Mouse (Mus musculus) neural tube, embryonic 14.5 days (tissue): ENCODE results near the gene Cyba. TPM values are rescaled to one million over a fixed set of nuclear protein-coding genes. Genes with fewer than 3 reads are reported as not detected.

Experiments used
- ATAC-seq: fragments of 200-750 bp; cut with Nextera tagmentation; 2 replicates; pipeline ENCODE4 v1.8.0; 2017; ENCODE audit warnings: low read depth, mild to moderate bottlenecking, moderate TSS enrichment, moderate library complexity
- H3K27ac ChIP-seq: fragments of 300-500 bp; sonication (generic); 2 replicates; pipeline ENCODE4 v1.5.1; 2014; ENCODE audit warnings: low read depth, mild to moderate bottlenecking, control low read depth, low read length, moderate library complexity, mixed read lengths
- H3K27me3 ChIP-seq: fragments of 300-500 bp; sonication (generic); 2 replicates; pipeline ENCODE4 v1.6.1; 2014; ENCODE audit warnings: low read length; ENCODE audit not compliant: control insufficient read depth, insufficient read depth
- H3K36me3 ChIP-seq: fragments of 300-500 bp; sonication (generic); 2 replicates; pipeline ENCODE4 v1.6.1; 2014; ENCODE audit warnings: low read length, mixed read lengths; ENCODE audit not compliant: control insufficient read depth, insufficient read depth
- H3K4me1 ChIP-seq: fragments of 300-500 bp; sonication (generic); 2 replicates; pipeline ENCODE4 v1.6.1; 2014; ENCODE audit warnings: low read length; ENCODE audit not compliant: control insufficient read depth, insufficient read depth
- H3K4me2 ChIP-seq: fragments of 300-500 bp; sonication (generic); 2 replicates; pipeline ENCODE4 v1.6.1; 2014; ENCODE audit warnings: mild to moderate bottlenecking, low read depth, low read length, control low read depth
- H3K4me3 ChIP-seq: fragments of 300-500 bp; sonication (generic); 2 replicates; pipeline ENCODE4 v1.5.1; 2014; ENCODE audit warnings: low read depth, low read length, control low read depth, mixed read lengths
- H3K9ac ChIP-seq: fragments of 300-500 bp; sonication (generic); replicated peaks from 2 replicates; pipeline ENCODE4 v1.6.1; 2014; ENCODE audit warnings: low read depth, mild to moderate bottlenecking, control low read depth, low read length, mixed read lengths
- H3K9me3 ChIP-seq: fragments of 300-500 bp; sonication (generic); 2 replicates; pipeline ENCODE4 v1.6.1; 2016; ENCODE audit warnings: low read length; ENCODE audit not compliant: control insufficient read depth
- WGBS: fragments of 180-500 bp; shearing (Covaris S2); extraction: QIAGEN DNeasy Blood & Tissue Kit; methylation state at CpG from one replicate; pipeline ENCODE4 v1.1.7; 2014; 5-methylcytosine and 5-hydroxymethylcytosine counted together
- polyA plus RNA-seq: library from polyadenylated mRNA; unstranded; fragments of >200 nt; fragmentation: Nextera tagmentation; extraction: Ambion mirVana; gene quantifications from 2 replicates; pipeline ENCODE4 v1.2.1, GENCODE M21; 2014

Gene Cyba
- polyA plus RNA-seq, 1 experiment from 2014 or later, result 23.9 TPM

- ATAC-seq, result no peak
These were observed 18.4 kb downstream of the Cyba start for GRCm38 (mm10) chr8:122414311-122414710.

GRCm38 (mm10) chr8:122407678-122408077 lies 25.1 kb downstream of the Cyba start:
- H3K4me3 ChIP-seq, result no peak overlapping the region
- no peak overlapping the region for H3K4me2 ChIP-seq
- H3K27me3 ChIP-seq, result no peaks in the 10 kb centered on the region
- H3K9me3 ChIP-seq, result no peaks in the 10 kb centered on the region
- 93% methylated on average over 7 of the region's 7 CpGs for WGBS
- H3K9ac ChIP-seq, result no peak overlapping the region
- no peak overlapping the region for H3K27ac ChIP-seq
- no peaks in the 10 kb centered on the region for H3K4me1 ChIP-seq
- ATAC-seq, result no peak
- peaks cover 82% of the 10 kb centered on the region for H3K36me3 ChIP-seq

More at GRCm38 (mm10) chr8:122414311-122414710, 18.4 kb downstream of the Cyba start:
- no peaks in the 10 kb centered on the region for H3K9me3 ChIP-seq
- 85% methylated on average over 9 of the region's 9 CpGs for WGBS
- H3K4me1 ChIP-seq, result no peaks in the 10 kb centered on the region
- H3K4me3 ChIP-seq, result no peak overlapping the region
- H3K27ac ChIP-seq, result no peak overlapping the region
- H3K36me3 ChIP-seq, result peaks cover 69% of the 10 kb centered on the region
- H3K27me3 ChIP-seq, result no peaks in the 10 kb centered on the region
- H3K9ac ChIP-seq, result no peak overlapping the region
- H3K4me2 ChIP-seq, result no peak overlapping the region

DNA sequence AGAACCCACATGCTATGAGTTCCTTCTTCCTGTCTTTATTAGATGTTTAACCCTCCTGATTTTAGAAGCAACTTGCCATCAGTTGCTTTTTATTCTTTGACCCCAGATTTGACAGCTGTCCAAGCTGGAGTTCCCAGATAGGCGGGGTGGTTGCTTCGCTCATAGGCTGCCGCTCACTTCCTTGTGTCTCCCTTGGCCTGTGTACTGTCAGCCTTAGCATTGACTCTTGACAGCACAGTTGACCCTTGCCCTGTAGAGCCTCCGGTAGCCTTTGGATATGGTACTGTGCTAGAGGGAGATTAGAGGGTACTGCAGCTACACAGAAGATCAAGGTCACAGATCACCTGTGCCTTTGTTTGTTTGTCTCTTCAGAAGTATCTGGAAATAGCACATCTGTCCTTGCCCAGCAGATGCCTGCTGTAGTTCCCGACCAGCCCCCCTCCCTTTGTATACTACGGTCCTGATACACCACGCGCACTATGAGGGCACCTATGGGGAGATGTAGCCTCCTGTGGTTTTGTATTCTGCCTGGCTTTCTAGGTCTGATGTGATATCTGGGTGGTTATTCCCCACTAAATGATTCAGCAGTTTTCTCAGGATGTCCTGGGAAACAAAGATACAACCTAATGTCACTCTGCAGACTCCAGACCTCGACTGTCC lies 27.5 kb downstream of the Cyba start:
- no peaks in the 10 kb centered on the region for H3K9me3 ChIP-seq
- H3K36me3 ChIP-seq, result peaks cover 77% of the 10 kb centered on the region
- 93% methylated on average over 9 of the region's 9 CpGs for WGBS

GRCm38 (mm10) chr8:122398186-122398585 lies 34.5 kb downstream of the Cyba start:
- ATAC-seq, result no peak
- Histone ChIP-seq H3K9ac (no peak overlapping the region), H3K9me3 (no peaks in the 10 kb centered on the region), H3K4me3 (no peak overlapping the region), H3K36me3 (peaks cover 49% of the 10 kb centered on the region), H3K27ac (no peak overlapping the region), H3K27me3 (no peaks in the 10 kb centered on the region), H3K4me1 (no peaks in the 10 kb centered on the region), H3K4me2 (no peak overlapping the region)
- WGBS, result 98% methylated on average over 9 of the region's 9 CpGs

More for the DNA sequence above, 27.5 kb downstream of the Cyba start:
- H3K4me2 ChIP-seq, result no peak overlapping the region
- ATAC-seq, result no peak
- H3K4me3 ChIP-seq, result no peak overlapping the region
- H3K4me1 ChIP-seq, result no peaks in the 10 kb centered on the region
- H3K27me3 ChIP-seq, result no peaks in the 10 kb centered on the region
- H3K27ac ChIP-seq, result no peak overlapping the region
- no peak overlapping the region for H3K9ac ChIP-seq

DNA sequence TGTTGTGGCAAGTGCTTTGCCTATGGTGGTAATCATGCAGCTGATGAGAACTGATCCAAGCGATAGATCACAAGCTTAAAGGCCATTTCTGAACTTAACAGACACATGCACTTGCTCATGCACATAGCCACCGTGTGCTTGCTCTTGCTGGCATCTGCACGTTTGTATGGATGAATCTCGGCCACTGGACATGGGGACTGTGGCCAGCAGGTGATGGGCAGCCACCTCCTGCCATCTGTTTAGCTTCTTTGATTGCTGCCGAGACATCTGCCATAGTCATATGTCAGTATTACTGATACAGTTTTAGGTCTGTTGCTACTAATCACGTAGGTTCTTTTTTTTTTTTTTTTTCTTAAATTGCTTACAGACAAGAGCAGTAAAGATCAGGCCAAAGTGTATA lies 37.4 kb downstream of the Cyba start:
- WGBS, result 79% methylated on average over 6 of the region's 6 CpGs

DNA sequence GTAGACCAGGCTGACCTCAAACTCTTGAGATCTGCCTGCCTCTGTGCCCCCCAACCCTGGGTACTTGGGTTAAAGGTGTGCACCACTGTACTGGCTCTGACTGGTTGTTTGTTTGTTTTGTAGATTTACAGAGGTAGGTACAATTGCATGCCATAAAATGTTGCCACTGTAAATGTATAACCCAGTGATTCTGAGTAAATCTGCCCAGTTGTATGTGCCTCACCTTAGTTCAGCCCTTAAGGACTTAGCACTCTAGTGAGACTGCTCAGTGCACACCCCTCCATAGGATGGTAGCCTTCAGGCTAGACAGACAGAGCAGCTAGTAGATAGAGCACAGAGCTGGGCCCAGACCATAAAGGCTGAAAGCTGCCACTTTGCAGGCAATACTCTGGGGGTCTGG lies 39.0 kb downstream of the Cyba start:
- Histone ChIP-seq H3K9ac (no peak overlapping the region), H3K36me3 (peaks cover 37% of the 10 kb centered on the region), H3K27me3 (no peaks in the 10 kb centered on the region), H3K9me3 (no peaks in the 10 kb centered on the region), H3K27ac (no peak overlapping the region), H3K4me2 (no peak overlapping the region), H3K4me3 (no peak overlapping the region), H3K4me1 (no peaks in the 10 kb centered on the region)
- ATAC-seq, result no peak

More for the DNA sequence above, 37.4 kb downstream of the Cyba start:
- no peaks in the 10 kb centered on the region for H3K4me1 ChIP-seq
- H3K9me3 ChIP-seq, result no peaks in the 10 kb centered on the region
- no peak overlapping the region for H3K4me3 ChIP-seq
- H3K4me2 ChIP-seq, result no peak overlapping the region
- H3K27me3 ChIP-seq, result no peaks in the 10 kb centered on the region
- ATAC-seq, result no peak
- H3K36me3 ChIP-seq, result peaks cover 37% of the 10 kb centered on the region
- H3K27ac ChIP-seq, result no peak overlapping the region
- H3K9ac ChIP-seq, result no peak overlapping the region

DNA sequence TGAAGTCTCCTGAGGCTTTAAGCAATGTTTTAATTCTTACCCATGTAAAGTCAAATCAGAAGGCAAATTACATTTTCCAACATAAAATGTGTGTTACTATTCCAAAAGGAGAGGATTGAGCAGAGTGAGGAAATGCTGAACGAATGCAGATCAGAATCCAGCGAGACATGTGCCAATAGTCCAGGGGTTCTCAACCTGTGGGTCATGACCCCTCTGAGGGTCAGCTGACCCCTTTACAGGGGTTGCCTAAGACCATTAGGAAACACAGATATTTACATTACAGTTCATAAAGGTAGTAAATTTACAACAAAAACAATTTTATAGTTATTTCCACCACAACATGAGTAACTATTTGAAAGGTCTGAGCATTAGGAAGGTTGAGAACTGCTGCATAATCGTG lies 42.0 kb downstream of the Cyba start:
- no peak overlapping the region for H3K4me3 ChIP-seq
- H3K27me3 ChIP-seq, result no peaks in the 10 kb centered on the region
- no peak overlapping the region for H3K27ac ChIP-seq
- H3K4me1 ChIP-seq, result no peaks in the 10 kb centered on the region
- ATAC-seq, result no peak
- H3K9me3 ChIP-seq, result no peaks in the 10 kb centered on the region
- H3K9ac ChIP-seq, result no peak overlapping the region
- no peak overlapping the region for H3K4me2 ChIP-seq
- 92% methylated on average over 3 of the region's 3 CpGs for WGBS
- H3K36me3 ChIP-seq, result peaks cover 49% of the 10 kb centered on the region

- no peak overlapping the region for H3K27ac ChIP-seq
- no peak for ATAC-seq
- no peak overlapping the region for H3K4me3 ChIP-seq
- H3K4me2 ChIP-seq, result no peak overlapping the region
- peaks cover 45% of the 10 kb centered on the region for H3K36me3 ChIP-seq
- no peaks in the 10 kb centered on the region for H3K27me3 ChIP-seq
- no peaks in the 10 kb centered on the region for H3K9me3 ChIP-seq
- no peak overlapping the region for H3K9ac ChIP-seq
- no peaks in the 10 kb centered on the region for H3K4me1 ChIP-seq
- 84% methylated on average over 3 of the region's 3 CpGs for WGBS
These were observed 43.4 kb downstream of the Cyba start for GRCm38 (mm10) chr8:122389357-122389756.

DNA sequence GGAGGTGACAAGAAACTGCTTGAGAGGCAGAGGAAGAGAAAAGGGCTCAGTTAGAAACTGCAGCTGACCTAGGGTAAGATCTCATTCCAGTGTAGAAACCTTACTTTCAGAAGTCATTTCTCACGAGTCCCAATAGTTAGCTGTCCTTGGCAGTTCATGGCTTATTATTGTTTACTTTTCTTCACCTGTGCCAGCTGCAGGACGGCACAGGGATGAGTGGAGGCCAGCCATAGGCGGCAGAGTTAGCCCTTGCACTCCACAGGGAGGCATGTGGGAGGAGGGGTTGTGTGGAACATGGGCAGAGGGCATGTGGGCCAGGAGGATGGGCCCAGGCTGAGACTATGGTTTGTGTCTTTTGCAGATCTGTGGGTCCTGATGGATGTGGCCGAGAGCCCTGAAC lies 49.7 kb downstream of the Cyba start:
- WGBS, result 89% methylated on average over 4 of the region's 4 CpGs
- no peak overlapping the region for H3K4me2 ChIP-seq
- peaks cover 3% of the 10 kb centered on the region; the same call in 1 of the 2 replicates for H3K4me1 ChIP-seq
- H3K36me3 ChIP-seq, result peaks cover 27% of the 10 kb centered on the region
- no peaks in the 10 kb centered on the region for H3K27me3 ChIP-seq
- H3K9ac ChIP-seq, result no peak overlapping the region
- H3K9me3 ChIP-seq, result no peaks in the 10 kb centered on the region
- H3K27ac ChIP-seq, result no peak overlapping the region
- no peak overlapping the region for H3K4me3 ChIP-seq
- no peak for ATAC-seq
